Mouse (Mus musculus) retina, postnatal 1 day (tissue): ENCODE measurements at regions not wholly inside any gene's neighbourhood (a gene's known extent, or its start where the extent isn't known, plus 50 kb on each side); places are given as distances from the start of the nearest gene placed in this dataset.
A peak's percentile ranks its signal among the peaks of the same experiment; 100 is the strongest.

Source experiments
- DNase-seq: peaks from one replicate; pipeline ENCODE4 v3.0.0-alpha.2; 2012

DNA sequence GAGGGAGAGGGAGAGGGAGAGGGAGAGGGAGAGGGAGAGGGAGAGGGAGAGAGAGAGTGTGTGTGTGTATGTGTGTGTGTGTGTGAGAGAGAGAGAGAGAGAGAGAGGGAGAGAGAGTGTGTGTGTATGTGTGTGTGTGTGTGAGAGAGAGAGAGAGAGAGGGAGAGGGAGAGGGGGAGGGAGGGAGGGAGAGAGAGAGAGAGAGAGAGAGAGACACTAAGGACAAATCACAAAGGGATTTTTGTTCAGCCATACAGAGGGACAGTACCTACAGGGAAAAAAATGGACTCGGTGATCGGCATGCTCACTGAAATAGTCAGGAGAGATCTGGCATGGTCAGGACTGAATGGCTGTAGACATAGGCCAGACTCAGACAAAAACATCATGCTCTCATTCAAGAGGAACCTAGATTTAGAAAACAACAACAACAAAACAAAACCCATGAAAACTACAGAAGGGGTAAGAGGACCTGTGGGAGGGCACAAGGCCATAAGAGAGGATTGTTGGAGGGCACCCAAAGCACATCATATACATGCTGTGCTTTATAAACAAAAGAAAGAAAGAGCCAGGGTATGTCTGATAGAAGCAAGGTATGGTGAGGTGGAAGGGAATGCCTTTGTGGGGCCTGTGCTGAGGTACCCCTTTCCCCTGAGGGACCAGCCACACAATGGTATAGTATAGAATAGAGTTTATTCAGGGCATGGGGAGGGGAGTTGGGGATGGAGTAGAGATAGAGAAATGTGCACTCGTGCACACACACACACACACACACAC, 127.0 kb upstream of the Med14 start:
- peak; percentile 23 for DNase-seq

GRCm38 (mm10) chrX:12888010-12888707, 126.3 kb upstream of the Med14 start:
- DNase-seq = peak; percentile 36

- DNase-seq = no peak
These were observed 125.6 kb upstream of the Med14 start for GRCm38 (mm10) chrX:12887516-12887915.

GRCm38 (mm10) chrX:12886160-12887048, 124.5 kb upstream of the Med14 start:
- DNase-seq = peak; percentile 64

GRCm38 (mm10) chrX:12879233-12879632, 117.4 kb upstream of the Med14 start:
- no peak for DNase-seq

- DNase-seq = no peak
These were observed 115.6 kb upstream of the Med14 start for GRCm38 (mm10) chrX:12877506-12877905.

DNA sequence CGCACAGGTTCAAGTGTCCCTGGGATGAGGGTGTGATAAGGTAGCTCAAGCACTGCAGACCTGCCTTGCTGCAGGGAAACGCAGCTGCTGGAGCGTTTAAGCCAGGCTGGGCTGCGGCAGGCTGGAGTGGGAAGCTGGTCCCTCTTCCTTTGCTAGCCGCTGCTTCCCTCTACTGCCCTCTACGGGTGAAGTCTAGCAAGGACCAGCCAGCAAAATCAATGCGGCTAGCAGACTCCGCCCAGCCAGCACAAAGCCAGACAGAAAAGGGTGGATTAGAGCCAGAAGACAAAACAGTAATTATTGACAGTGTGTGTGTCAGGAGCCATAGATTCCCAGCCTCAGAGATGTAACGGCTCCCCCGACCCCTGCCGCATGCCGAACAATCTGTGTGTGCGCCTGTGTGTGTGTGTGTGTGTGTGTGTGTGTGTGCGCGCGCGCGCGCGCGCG, 111.8 kb upstream of the Med14 start:
- peak; percentile 91 for DNase-seq

DNA sequence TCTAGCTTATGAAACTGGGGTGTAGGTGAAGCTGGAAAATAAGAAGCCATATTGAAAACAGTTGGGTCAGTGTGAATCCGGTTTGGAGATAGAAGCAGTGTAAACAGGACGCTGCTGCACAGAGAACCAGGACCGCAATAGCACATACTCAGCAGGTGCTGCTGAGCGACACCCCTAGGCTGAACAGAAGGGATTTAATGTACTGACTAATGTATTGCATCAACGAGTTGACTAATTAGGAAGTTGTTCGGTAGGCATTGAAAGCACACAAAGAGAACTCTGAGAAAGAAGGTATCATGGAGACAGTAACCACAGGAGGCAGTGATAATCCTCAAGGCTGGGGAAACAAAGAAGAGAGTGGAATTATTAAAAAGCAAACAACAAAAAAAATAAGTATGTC, 111.4 kb upstream of the Med14 start:
- DNase-seq = no peak

DNA sequence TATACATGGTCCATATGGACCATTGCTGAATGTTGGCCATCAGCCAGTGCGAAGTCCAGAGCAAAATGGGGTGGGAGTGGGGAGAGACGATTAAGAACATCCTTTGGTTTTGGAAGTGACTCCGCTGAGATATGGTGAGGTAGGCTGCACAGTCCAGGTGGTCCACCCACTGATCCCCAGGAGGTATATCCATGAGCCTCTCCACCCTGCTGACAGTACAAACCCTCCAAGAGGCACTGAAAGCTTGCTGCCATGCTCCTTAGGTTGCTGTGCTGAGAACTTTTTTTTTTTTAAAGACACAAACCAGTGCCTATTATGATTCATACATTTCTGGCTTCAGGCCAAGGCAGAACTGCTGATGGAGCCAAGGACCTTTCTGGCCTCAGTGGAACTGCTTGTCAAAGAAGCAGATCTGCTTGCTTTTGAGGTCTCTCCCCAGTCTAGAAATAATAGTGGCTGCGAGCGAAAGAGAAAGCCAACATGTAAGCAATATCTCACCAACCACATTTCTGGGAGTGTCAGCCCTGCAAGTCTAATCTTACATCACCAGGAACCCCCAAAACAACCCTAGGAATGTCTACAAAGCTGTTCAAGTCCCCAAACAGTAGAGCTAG, 105.1 kb upstream of the Med14 start:
- DNase-seq = no peak

DNA sequence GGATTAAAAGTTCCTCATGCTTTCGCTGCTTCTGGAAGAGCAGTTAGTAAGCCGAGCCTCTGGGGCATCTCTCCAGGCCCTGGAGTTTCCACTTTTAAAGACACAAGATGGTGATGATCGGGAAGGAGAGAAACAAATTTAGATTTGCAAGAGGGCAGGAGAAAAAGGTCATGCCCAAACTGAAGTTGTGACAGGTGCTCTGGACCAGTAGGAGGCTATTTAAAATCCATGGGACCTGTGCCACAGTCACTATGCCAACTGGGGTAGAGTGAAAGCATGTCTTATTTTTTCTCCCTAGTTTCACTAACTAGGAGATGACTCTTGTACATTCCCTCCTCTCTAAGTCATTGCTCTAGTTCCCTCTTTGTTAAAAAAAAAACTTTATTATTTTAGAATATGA, 104.3 kb upstream of the Med14 start:
- DNase-seq = no peak

- DNase-seq = no peak
These were observed 98.3 kb upstream of the Med14 start for GRCm38 (mm10) chrX:12860168-12860567.

DNA sequence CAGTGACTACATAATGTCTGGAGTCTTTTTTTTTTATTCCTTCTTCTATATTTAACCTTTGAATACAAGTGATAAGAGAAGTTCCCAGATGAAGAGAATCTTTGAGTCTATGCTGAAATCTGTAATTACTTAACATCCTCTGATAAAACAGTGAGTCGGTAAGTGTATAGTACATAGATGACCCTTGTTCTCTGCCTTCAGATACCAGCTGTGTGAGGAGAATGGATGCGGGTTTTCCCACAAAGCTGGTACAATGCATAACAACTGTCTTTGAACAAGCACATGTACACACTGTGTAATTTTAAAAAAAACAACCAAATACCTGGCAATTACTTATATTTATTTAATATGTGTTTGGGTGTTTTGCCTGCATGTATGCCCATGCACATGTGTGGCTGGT, 96.9 kb upstream of the Med14 start:
- DNase-seq = no peak

- DNase-seq = peak; percentile 67
These were observed 96.2 kb upstream of the Med14 start for GRCm38 (mm10) chrX:12857881-12858755.

- DNase-seq = no peak
These were observed 93.6 kb upstream of the Med14 start for GRCm38 (mm10) chrX:12855425-12855824.

DNA sequence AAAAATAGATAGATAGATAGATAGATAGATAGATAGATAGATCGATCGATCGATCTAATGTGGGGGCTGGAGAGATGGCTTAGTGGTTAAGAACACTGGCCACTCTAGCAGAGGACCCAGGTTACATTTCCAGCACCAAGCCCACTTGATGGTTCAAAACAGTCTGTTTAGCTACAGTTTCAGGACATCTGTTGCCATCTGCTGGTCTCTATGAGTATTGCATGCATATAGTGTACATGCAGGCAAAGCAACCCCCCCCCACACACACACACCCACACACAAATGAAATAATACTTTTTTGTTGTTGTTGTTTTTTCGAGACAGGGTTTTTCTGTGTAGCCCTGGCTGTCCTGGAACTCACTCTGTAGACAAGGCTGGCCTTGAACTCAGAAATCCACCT, 89.8 kb upstream of the Med14 start:
- DNase-seq = peak; percentile 62

- DNase-seq = no peak
These were observed 82.6 kb upstream of the Med14 start for GRCm38 (mm10) chrX:12844431-12844830.

- DNase-seq = peak; percentile 16
These were observed 79.1 kb upstream of the Med14 start for GRCm38 (mm10) chrX:12841021-12841325.

GRCm38 (mm10) chrX:12840160-12841020, 78.5 kb upstream of the Med14 start:
- peak; percentile 92 for DNase-seq

DNA sequence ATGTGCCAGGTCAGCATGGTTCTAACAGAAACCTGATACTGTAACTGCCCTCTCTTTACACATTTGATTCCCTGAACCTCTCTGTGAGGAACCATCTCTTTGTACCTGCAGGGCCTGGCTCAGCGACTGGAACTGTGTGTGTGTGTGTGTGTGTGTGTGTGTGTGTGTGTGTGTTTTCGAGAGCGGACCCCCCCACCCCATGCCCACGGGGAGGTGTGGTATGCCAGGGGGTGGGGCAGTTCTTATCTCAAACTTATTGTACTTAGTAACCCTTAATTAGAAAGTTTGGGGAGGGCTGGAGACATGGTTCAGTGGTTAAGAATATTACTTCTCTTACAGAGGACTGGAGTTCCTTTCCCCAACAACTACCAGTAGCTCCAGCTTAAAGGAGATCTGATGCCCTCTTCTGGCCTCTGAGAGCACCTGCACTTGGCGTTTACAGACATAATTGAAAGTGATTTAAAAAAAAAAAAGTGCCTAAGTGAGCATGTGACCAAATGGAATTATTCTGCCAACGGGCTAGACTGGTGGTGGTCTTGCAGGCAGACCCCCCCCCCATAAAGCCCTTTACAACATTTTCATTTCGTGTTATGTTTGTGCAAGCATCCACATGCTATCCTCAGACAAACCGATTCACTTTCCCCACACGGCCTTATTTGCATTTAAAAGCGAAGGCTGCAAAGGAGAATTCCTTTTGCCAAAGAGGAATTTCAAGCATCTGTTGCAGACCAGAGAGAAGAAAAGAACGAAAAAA, 77.7 kb upstream of the Med14 start:
- peak; percentile 87 for DNase-seq

- peak; percentile 41 for DNase-seq
These were observed 75.9 kb upstream of the Med14 start for GRCm38 (mm10) chrX:12837821-12838220.
